Mouse (Mus musculus) 3134 (cell line): ENCODE measurements around the gene Bbs9.

Experiments
- DNase-seq: peaks from one replicate; pipeline ENCODE4 v3.0.0-alpha.2; 2011; ENCODE audit warnings: low spot score; ENCODE audit not compliant: insufficient read length; ENCODE audit errors: extremely low read depth

The Bbs9 gene

DNA sequence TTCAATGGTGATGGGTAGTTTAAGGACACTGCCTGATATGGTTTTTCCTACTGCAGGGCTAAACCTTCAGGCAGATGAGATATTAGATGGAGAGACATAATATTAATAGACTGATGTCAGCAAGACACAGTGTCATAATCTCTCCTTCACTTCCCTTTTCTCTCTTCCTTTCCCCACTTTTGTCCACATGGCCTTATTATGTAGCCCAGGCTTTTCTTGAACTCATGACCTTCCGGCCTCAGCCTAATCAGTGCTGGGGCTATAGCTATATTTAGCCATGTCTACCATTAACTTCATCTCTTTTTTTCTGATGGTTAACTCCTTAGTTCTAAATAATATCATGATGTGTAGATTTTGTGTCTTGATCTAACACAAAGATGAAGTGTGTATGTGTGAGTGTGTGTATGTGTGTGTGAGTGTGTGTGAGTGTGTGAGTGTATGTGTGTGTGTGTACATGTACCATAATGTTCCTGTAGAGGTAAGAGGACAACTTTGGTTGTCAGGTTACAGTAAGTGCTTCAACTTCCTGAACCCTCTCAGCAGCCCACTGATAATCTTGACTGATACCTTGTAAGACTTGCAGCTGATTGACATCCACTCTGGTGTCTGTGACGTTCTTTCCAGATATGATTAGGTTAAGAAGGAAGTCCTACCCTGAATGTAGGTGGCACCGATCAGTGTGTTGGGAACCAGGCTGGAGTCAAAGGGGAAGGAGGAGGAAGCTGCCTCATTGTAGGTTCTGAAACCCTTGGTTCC is 55.4 kb downstream of the Bbs9 start:
- DNase-seq, result no peak

DNA sequence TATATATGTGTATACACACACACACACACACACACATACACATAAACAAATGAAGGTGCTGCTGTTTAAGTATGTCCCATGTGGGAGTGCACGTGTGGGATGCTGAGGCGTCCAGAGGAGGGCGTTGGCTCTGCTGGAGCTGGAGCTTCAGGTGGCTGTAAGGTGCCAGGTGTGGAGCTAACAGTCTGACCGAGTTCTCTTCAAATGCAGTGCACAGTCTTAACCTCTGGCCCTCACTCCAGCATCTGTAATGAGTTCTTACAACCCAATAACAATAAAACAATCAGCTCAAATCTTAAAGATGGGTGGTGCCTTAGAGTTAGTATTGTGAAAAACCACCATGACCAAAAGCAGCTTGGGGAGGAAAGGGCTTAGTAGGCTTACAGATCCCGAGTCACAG is 56.6 kb downstream of the Bbs9 start:
- no peak for DNase-seq

DNA sequence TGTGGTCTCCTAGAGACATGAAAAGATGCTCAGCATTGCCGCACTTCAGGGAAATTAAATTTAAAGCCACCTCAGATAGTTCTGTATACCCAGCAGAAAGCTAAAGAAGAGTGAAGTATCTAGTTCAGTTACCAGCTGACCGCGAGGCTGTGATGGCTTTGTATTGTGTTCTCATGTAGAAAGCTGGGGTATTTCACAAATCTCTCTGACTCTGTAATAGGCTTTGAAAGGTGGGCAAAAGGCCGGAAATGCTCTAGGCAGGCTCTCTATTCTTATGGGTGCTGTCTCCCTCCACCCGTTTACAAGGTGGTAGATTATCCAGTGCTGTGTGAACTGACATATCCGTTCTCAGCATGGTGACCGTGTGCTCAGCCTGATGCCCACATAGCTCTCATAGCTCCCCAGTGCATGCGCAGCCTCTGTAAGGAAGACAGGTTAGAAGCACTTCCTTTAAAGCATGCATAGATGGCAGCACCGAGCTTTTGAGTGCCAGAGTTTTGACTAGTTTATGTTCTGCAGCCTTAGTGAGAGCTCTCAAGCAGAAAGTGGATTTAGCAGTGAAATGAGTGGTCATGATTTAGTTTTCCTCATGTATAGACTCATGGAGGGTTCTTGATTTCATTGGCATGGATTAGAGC is 57.4 kb downstream of the Bbs9 start:
- DNase-seq, result no peak

DNA sequence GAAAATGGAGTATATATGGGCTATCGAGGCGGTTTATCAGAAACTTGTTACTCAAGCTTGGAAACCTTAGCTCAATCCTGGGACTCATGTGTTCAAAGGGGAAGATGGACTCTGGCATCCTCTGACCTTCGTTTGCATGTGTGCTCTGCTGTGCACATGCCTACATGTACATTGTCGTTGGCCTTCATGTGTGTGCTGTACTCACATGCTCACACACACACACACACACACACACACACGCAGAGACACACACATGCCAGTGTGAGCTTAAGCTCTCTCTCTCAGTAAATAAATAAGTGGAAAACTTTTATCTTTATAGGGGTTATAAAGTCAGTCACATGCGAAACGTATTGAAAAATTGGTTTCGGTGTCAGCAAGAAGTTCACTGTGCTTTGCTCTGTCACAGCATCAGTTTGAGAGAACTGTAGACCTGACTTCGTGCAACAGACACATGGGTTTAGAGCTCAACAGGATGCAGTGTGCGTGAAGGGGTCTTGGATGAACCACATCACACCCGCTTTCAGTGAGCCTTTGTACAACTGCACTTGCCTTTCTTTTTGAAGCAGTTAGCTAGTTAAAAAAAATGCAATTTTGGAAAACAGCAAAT is 62.4 kb downstream of the Bbs9 start:
- DNase-seq, result no peak

DNA sequence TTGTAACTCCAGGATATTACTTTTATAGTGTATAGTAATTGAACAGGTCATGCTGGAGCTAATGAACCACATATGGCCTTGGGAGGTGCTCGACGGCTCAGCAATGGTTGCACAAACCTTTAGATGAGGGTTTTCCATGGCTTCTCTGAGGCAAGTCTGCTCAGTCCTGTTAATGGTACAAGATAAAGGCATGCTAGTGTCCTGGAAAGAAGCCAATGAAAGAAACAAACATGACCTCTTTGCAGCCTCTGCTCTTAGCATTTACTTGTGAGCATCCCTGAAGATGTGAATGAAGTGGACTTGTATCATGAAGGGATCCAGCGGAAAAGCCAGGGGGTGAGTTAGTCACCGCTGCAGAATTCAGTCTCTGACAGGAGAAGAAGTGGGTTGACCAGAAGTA is 64.0 kb downstream of the Bbs9 start:
- no peak for DNase-seq

DNA sequence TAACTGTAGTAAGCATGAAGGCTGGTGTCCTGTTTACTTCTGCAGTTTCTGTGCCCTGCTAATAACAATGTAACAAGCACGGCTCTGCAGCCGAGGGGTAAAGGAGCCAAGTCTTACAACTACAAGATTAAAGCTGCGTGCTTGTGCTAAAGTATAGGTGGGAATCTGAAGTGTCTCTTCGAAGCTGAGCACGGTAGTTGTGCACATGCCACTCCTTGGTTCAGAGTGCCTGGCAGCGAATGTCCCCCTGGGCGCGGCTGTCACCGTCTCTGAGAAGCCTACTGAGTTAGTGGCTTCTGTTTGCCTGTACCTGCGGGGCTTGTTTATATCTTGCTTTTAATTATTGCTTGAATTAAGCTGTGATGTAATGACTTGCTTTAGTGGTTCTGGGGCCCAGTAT is 65.6 kb downstream of the Bbs9 start:
- DNase-seq, result no peak

DNA sequence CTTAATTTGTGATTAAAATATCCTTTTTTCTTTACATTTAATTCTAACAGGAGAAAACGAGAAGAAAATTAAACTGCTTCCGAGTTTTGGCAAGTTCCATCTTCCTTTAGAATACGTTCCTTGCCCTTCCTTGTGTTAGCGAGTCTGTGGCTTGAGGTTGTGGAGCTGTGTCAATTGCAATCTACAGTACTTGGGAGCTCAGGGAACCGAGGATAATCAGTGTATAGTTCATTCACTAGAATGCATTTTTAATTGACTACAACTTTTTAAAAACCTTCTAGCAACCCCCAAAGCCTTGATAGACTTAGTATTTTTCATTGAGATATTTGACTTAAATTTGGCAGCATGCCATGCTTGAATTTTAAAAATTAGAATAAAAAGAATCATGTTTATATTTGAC is 68.0 kb downstream of the Bbs9 start:
- DNase-seq, result no peak

DNA sequence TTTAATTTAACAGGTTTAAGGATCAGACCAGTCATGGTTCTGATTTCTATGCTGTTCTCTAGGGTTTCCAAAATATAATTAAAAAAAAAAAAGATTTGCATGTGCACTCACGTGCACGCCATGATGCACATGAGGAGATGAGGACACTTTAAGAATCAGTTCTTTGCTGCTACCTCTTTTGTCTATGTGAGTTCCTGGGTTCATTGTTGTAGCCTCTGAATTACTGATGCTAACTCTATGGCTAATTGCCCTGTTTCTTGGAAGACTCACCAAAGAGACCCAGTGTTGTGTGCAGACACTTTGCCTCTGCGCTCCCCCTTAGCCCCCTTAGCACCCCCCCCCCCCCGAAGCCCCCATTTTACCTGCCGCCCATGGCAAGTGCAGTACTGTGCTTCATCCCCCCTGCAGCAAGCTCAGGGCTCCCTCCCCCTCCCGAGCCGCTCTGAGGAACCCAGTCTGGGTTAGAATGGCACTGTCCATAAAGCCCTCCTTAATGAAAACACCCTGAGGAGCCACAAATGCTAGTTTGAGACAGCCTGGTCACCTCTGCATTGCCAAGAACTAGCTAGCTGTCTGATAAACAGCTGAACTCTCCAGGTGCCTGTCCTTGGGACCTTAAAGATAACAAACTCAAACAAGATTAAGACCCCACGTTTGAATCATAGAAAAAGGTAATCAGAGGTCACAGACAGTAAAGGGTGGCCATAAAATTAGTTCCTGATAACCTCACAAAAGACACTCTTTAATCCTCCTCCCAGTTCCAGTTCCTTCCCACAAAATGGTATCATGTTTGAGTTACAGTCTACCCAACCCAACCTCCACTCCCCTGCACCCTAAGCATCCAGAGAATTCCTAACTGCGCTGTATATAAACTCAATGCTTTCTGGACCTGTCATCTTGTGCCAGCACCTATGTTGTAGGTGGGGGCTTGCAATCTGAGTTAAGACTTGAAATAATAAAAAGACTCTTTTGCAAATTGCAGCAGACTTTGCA is 69.1 kb downstream of the Bbs9 start:
- no peak for DNase-seq

DNA sequence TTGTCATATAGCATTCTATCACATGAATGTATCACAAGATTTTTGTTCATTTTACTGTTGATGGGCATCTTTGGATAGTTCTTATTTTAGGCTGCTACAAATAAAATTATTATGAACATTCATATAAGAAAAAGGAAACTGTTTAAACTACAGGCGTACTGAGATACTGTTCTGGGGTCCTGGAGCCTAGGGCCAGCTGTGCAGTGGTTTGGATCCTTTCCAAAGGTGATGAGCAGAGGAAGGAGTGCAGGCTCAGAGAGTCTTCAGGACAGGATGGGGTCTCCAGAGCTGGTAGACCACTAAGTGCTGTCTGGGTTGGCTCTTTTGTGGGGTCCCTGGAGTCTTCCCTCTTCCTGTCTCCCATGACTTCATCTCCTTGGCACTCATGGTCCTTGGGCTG is 75.8 kb downstream of the Bbs9 start:
- no peak for DNase-seq

DNA sequence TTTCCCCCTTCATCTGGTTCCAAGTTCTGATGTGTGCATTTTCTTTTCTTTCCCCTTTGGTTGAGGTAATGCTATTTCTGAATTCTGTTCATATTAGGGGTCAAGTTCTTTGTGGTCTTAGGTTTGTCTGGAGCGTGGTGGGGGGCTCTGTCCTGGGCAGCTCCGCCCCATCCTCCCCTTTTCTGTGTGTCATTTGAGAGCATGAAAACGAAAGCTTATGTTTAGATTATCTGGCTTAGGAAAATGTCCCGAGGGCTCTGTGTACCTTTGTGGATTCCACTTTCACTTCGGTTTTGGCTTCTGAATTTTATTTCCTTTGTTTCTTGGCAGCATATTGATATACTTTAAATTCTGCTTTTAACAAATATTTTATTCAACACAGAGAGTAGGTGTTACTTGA is 80.6 kb downstream of the Bbs9 start:
- DNase-seq, result no peak

DNA sequence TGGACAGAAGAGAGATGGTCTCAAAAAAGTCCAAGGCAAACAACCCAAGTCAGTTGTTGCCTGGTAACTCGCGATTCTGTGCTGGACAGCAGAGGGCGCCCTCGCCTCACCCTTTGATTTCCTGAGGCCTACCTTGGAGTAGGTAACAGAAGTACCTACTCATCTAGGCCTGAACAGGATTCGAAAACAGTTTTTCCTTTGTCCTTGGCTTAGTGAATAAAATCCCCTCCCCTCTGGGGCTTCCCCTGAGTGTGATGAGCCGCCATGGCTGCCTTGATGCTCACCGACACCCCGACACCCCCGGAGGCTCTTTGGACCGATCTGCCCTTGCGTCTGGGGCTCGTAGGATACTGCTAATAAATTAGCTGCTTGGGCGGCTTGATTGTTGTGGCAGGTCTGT is 82.0 kb downstream of the Bbs9 start:
- DNase-seq, result peak; percentile 67

DNA sequence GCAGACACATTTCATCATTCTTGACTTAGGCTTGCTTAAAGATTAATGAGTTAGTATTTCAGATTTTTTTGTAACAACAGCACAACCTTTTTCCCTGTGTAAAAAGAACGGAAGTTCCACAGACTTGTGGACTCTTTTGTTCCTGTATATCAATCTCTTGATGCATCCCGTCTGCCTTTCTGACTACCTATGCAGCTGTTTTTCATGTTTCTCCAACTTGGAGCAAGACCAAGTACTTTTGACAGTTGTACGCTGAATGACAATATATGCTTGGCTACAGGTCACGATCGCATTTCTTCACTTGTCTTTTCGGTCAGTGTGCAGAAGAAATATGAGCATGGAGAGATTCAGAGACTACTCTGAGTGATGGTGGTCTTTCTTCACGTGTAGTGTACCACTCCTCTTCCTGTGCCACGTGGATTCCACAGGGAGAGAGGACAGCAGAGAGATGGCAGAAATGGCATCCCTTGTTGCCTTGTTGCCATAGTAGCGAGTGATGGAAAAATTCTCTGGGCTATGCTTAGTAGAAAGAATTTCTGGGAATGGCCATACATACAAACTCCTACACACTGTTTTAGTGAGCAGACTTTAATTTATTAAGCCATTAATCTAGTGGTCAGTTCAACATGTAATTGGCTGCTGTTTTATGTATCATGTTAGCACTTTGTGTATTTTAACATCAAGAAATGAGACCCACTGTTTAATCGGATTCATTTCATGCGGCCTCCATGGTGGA is 88.3 kb downstream of the Bbs9 start:
- no peak for DNase-seq

DNA sequence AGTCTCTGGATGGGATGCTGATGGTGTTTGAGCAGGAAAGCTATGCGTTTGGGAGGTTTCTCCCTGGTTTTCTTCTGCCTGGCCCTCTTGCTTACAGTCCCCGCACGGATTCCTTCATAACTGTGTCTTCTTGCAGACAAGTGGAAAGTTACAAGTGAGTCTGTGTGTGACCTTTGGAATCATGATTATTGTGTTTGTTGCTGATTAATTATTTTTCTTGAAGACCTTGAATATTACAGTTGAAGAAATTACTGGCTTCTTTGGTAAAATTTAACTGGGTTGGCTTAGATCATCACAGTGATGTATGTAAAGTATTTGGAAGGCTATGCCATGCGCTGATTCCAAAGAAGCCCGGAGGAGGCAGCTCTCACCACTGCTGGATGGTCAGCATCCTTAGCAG is 92.2 kb downstream of the Bbs9 start:
- no peak for DNase-seq

DNA sequence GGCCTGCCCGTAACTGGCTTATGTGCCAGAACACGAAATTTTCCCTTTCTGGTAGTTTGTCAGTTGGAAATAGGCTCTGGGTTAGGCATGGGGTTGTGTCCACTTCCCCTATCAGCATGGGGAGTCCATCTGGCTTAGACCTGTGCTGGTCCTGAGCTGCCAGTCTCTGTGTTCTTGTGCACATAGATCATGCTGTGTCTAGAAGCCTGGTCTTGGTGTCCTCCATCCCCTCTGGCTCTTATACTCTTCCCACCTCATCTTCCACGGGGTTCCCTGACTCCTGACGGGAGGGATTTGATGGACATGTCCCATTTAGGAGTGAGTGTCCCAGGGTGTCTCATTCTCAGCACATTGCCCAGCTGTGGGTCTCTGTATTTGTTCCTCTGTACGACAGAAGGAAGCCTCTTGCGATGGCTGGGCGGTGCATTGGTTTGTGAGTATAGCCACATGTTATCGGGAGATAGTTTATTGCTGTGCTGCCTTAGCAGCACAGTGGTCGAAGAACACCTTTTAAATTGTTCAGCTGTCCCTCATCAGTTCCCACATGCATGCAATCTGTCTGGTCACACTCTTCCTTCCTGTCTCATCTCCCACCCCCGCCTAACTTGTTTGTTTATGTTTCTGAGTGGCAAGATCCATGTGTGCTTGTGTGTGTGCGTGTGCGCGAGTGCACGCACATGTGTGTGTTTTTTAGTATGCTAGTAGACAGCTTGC is 101.1 kb downstream of the Bbs9 start:
- DNase-seq, result no peak

DNA sequence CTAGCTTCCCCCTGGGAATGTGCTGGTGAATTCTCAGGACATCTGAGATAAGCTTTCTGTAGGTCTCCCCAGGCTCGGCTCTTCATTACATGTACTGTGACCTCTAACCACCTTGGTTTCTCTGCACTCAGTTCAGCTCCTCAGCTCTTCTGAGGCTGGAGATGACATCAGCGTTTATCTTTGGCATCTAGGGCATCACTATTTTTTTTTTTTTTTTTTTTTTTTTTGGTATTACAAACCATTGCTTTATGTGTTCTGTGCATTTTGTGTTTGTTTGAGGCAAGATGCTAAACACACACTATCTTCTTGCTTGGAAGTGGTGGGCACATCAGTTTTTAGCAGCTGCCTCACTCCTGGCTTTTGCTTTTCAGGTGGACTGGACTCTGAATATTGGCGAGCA is 102.8 kb downstream of the Bbs9 start:
- DNase-seq, result no peak

DNA sequence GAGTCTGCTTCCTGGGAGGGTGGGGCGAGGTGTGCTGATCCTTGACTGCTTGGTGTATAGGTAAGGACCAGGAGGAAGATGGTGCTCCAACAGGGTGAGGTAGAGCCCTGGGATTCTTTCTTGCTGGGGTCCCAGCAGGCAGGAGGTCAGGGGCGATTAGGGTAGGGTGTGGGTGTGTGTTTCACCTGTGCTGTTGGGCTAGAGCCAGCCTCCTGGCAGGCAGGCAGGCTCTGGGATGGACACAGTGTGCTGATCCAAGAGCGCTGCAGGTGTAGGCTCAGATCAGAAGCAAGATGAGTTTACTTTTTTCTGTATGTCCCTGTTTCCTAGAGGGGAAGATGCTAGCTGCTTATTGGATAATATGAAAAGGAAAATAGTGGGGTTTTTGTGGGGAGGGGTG is 108.7 kb downstream of the Bbs9 start:
- DNase-seq, result no peak

DNA sequence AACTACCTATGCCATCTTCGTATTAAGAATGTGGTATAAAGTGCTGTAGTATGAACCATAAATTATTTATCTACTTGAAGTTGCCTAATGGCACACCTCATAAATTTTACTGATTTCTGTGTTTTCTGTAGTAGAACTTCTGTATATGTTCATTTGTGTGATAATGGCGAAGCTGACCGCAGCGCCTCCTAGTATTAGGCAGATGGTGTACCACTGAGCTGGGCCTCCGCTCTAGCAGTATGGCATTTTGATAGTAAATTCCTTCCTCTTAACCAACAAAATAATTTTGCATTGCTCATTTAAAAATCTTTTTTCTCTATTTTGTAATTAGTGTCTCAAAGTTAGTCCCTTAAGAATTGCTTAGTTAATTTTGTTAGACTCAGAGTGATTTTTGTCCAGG is 117.5 kb downstream of the Bbs9 start:
- DNase-seq, result no peak

DNA sequence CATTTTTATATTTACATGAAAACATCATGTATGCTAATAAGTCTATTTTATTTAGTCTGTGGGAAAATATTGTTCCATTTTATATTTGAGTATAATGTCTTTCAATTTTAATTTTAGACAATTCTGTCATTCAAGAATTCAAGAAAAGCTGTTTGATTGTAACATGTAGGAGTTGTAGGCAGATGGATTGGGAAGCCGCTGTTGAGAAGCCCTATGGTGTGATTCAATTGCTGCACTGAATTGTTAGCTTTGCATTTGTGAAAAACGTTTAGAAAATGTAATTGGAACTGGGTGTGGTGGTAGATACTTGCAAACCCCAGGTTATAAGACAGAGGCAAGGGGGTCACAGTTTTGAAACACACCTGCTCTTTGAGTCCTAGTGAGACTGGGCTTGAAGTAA is 121.1 kb downstream of the Bbs9 start:
- no peak for DNase-seq

DNA sequence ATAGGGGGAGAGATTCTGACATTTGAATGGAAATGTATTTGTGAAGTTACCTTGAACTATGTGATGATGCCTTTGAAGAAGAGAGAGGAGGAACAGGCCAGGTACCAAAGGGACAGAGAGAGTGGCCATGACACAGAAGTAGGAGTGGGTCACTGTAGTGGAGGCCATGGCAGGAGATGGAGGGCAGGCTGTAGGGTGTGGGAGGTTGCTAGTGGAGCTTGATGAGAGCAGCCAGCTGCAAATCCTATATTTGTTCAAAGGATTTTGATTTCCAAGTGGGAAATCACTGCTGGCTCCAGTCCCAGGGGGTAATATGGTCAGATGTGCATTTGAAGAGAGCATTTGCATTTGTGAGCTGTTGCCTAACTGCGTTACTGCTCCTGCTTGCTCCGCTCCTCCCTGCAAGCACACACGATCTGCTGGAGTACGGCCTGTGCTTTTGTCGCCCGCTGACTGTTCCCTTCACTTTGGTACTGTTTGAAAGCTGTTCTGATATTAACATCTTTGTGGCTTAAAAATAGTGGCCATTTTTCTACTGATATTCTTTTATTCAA is 137.8 kb downstream of the Bbs9 start:
- DNase-seq, result no peak
